Mouse (Mus musculus): ENCODE data around the gene Disc1. TPM values are rescaled to one million over a fixed set of nuclear protein-coding genes. Genes with fewer than 3 reads are reported as not detected.

The Disc1 gene
- total and polyA plus RNA-seq, 3 experiments: 0.75 to 2.2 TPM; not detected in 1

GRCm38 (mm10) chr8:125169628-125170027 lies 115.6 kb downstream of the Disc1 start (continued):
- TF ChIP-seq GABPA (IDR thresholded peaks at IDR 0.05; ENCODE audit: low read depth, low read length) (no peak), ZMIZ1 (IDR thresholded peaks at IDR 0.05; ENCODE audit: low read depth, low read length) (no peak), ZNF384 (IDR thresholded peaks at IDR 0.05; ENCODE audit: low read depth, low read length) (no peak)

DNA sequence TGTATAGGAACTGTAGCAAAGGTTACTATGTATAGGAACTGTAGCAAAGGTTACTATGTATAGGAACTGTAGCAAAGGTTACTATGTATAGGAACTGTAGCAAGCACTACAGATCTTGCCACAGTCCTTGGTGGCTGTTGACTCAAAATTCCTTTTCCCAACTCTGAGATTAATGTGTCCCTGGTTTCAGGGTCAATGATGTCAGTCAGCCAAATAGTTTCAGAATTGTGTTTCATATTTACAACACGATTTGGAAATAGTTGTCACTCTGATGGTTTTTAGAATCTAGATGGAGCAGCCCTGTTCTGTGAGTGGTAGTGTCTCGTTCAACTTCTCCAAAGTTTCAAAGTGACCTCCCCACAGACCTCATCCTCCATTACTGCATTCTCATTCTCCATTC lies 117.5 kb downstream of the Disc1 start:
- Histone ChIP-seq H3K4me3 (ENCODE audit: control insufficient read depth in 1 of 2, insufficient read depth in 1 of 2, low read depth in 2 of 2, low read length in 2 of 2) (no peak overlapping the region), H3K27ac (ENCODE audit: control insufficient read depth, low read depth, low read length) (no peak overlapping the region), H3K9me3 (replicated peaks; ENCODE audit: insufficient read depth, low read length) (no peaks in the 10 kb centered on the region), H3K9ac (ENCODE audit: control insufficient read depth, low read depth, low read length, poor library complexity, severe bottlenecking) (no peak overlapping the region), H3K36me3 (ENCODE audit: control insufficient read depth in 1 of 2, insufficient read depth in 2 of 2, low read length in 2 of 2) (no peaks in the 10 kb centered on the region), H3K27me3 (ENCODE audit: control insufficient read depth in 1 of 2, insufficient read depth in 2 of 2, low read length in 2 of 2) (no peaks in the 10 kb centered on the region), H3K4me1 (ENCODE audit: control insufficient read depth in 1 of 2, insufficient read depth in 2 of 2, low read length in 2 of 2) (no peaks in the 10 kb centered on the region), H3K79me2 (ENCODE audit: control insufficient read depth, insufficient read depth, low read length, poor library complexity) (no peaks in the 10 kb centered on the region)
- no peak for DNase-seq (ENCODE audit: low read depth, low spot score)
- TF ChIP-seq ETS1 (IDR thresholded peaks at IDR 0.05; ENCODE audit: low read depth, low read length) (no peak), POLR2AphosphoS2 (IDR thresholded peaks at IDR 0.05; ENCODE audit: low read length) (no peak)

GRCm38 (mm10) chr8:125174237-125174636 lies 120.2 kb downstream of the Disc1 start:
- TF ChIP-seq GABPA (IDR thresholded peaks at IDR 0.05; ENCODE audit: low read depth, low read length) (no peak), MEF2A (IDR thresholded peaks at IDR 0.05; ENCODE audit: extremely low read depth, insufficient replicate concordance, low read depth, low read length, poor library complexity, severe bottlenecking) (no peak), ETS1 (IDR thresholded peaks at IDR 0.05; ENCODE audit: low read depth, low read length) (no peak), MAX (IDR thresholded peaks at IDR 0.05; ENCODE audit: low read length) (no peak), TAL1 (IDR thresholded peaks at IDR 0.05; ENCODE audit: low read length) (no peak), USF2 (IDR thresholded peaks at IDR 0.05; ENCODE audit: borderline replicate concordance in 1 of 2, insufficient read depth in 1 of 2, low read depth in 1 of 2, low read length in 2 of 2) (no peak), MYB (IDR thresholded peaks at IDR 0.05; ENCODE audit: low read depth, low read length) (no peak), E2F4 (IDR thresholded peaks at IDR 0.05; ENCODE audit: borderline replicate concordance, low read depth, low read length) (no peak), ZNF384 (IDR thresholded peaks at IDR 0.05; ENCODE audit: low read depth, low read length) (no peak), ZKSCAN1 (IDR thresholded peaks at IDR 0.05; ENCODE audit: low read depth, low read length) (no peak), EP300 (IDR thresholded peaks at IDR 0.05; ENCODE audit: low read depth in 1 of 2, low read length in 2 of 2) (no peak), JUND (IDR thresholded peaks at IDR 0.05; ENCODE audit: low read depth, low read length) (no peak), NELFE (IDR thresholded peaks at IDR 0.05; ENCODE audit: low read depth, low read length) (no peak), USF1 (IDR thresholded peaks at IDR 0.05; ENCODE audit: low read depth, low read length) (no peak)
- Histone ChIP-seq H3K9me3 (replicated peaks; ENCODE audit: insufficient read depth, low read length) (no peaks in the 10 kb centered on the region), H3K79me2 (ENCODE audit: control insufficient read depth, insufficient read depth, low read length, poor library complexity) (no peaks in the 10 kb centered on the region)

More at GRCm38 (mm10) chr8:125174237-125174636, 120.2 kb downstream of the Disc1 start:
- H3K27ac ChIP-seq (ENCODE audit: control insufficient read depth, low read depth, low read length): no peak overlapping the region
- no peaks in the 10 kb centered on the region for H3K4me1 ChIP-seq (ENCODE audit: control insufficient read depth in 1 of 2, insufficient read depth in 2 of 2, low read length in 2 of 2)
- H3K9ac ChIP-seq (ENCODE audit: control insufficient read depth, low read depth, low read length, poor library complexity, severe bottlenecking): no peak overlapping the region
- no peaks in the 10 kb centered on the region for H3K27me3 ChIP-seq (ENCODE audit: control insufficient read depth in 1 of 2, insufficient read depth in 2 of 2, low read length in 2 of 2)
- H3K36me3 ChIP-seq (ENCODE audit: control insufficient read depth in 1 of 2, insufficient read depth in 2 of 2, low read length in 2 of 2): no peaks in the 10 kb centered on the region
- DNase-seq (ENCODE audit: low read depth, low spot score): no peak
- no peak overlapping the region for H3K4me3 ChIP-seq (ENCODE audit: control insufficient read depth in 1 of 2, insufficient read depth in 1 of 2, low read depth in 2 of 2, low read length in 2 of 2)
